Mouse (Mus musculus): ENCODE data around the gene Dpt. TPM values are rescaled to one million over a fixed set of nuclear protein-coding genes. Genes with fewer than 3 reads are reported as not detected.
"Not testable (repeated sequence)": the region's sequence is repeated elsewhere in the genome, so short reads cannot be mapped to it uniquely, and the experiment has no call there.

Gene Dpt
- polyA plus RNA-seq, 1 experiment from 2014 or later, result 8.3 TPM

GRCm38 (mm10) chr1:164821307-164821706 lies 24.9 kb downstream of the Dpt start:
- Histone ChIP-seq H3K4me1 (no peaks in the 10 kb centered on the region), H3K27ac (no peak overlapping the region), H3K4me3 (no peak overlapping the region), H3K9me3 (no peaks in the 10 kb centered on the region), H3K9ac (no peak overlapping the region), H3K36me3 (no peaks in the 10 kb centered on the region), H3K27me3 (no peaks in the 10 kb centered on the region), H3K4me2 (no peak overlapping the region)
- WGBS, result 85% methylated on average over 1 of the region's 1 CpGs
- no peak for ATAC-seq (ENCODE audit: insufficient number of reproducible peaks, insufficient read depth, low FRiP score, low TSS enrichment, low read depth)

GRCm38 (mm10) chr1:164821821-164822220 lies 25.4 kb downstream of the Dpt start:
- Histone ChIP-seq H3K9ac (no peak overlapping the region), H3K4me3 (no peak overlapping the region), H3K27ac (no peak overlapping the region), H3K4me1 (no peaks in the 10 kb centered on the region), H3K4me2 (no peak overlapping the region), H3K27me3 (no peaks in the 10 kb centered on the region), H3K9me3 (no peaks in the 10 kb centered on the region), H3K36me3 (no peaks in the 10 kb centered on the region)
- no peak for ATAC-seq (ENCODE audit: insufficient number of reproducible peaks, insufficient read depth, low FRiP score, low TSS enrichment, low read depth)
- WGBS, result 15% methylated on average over 3 of the region's 3 CpGs

- H3K27ac ChIP-seq, result no peak overlapping the region
- H3K9me3 ChIP-seq, result no peaks in the 10 kb centered on the region
- no peak overlapping the region for H3K4me2 ChIP-seq
- no peaks in the 10 kb centered on the region for H3K27me3 ChIP-seq
- no peak overlapping the region for H3K4me3 ChIP-seq
- H3K4me1 ChIP-seq, result no peaks in the 10 kb centered on the region
- H3K36me3 ChIP-seq, result no peaks in the 10 kb centered on the region
- no peak overlapping the region for H3K9ac ChIP-seq
- ATAC-seq (ENCODE audit: insufficient number of reproducible peaks, insufficient read depth, low FRiP score, low TSS enrichment, low read depth), result no peak
- WGBS, result 69% methylated on average over 4 of the region's 4 CpGs
These were observed 25.8 kb downstream of the Dpt start for GRCm38 (mm10) chr1:164822268-164822667.

GRCm38 (mm10) chr1:164824896-164825295 lies 28.5 kb downstream of the Dpt start:
- Histone ChIP-seq H3K4me1 (no peaks in the 10 kb centered on the region), H3K4me3 (no peak overlapping the region), H3K27me3 (no peaks in the 10 kb centered on the region), H3K9me3 (no peaks in the 10 kb centered on the region), H3K36me3 (no peaks in the 10 kb centered on the region), H3K9ac (no peak overlapping the region), H3K4me2 (no peak overlapping the region), H3K27ac (no peak overlapping the region)
- WGBS, result 27% methylated on average over 2 of the region's 2 CpGs
- no peak for ATAC-seq (ENCODE audit: insufficient number of reproducible peaks, insufficient read depth, low FRiP score, low TSS enrichment, low read depth)

- no peak for ATAC-seq (ENCODE audit: insufficient number of reproducible peaks, insufficient read depth, low FRiP score, low TSS enrichment, low read depth)
- H3K36me3 ChIP-seq, result no peaks in the 10 kb centered on the region
- no peak overlapping the region for H3K9ac ChIP-seq
- H3K4me3 ChIP-seq, result no peak overlapping the region
- H3K4me2 ChIP-seq, result no peak overlapping the region
- no peaks in the 10 kb centered on the region for H3K27me3 ChIP-seq
- no peaks in the 10 kb centered on the region for H3K4me1 ChIP-seq
- H3K27ac ChIP-seq, result no peak overlapping the region
- 83% methylated on average over 1 of the region's 1 CpGs for WGBS
- no peaks in the 10 kb centered on the region for H3K9me3 ChIP-seq
These were observed 33.4 kb downstream of the Dpt start for GRCm38 (mm10) chr1:164829881-164830280.

GRCm38 (mm10) chr1:164832459-164832858 lies 36.0 kb downstream of the Dpt start:
- H3K4me3 ChIP-seq, result no peak overlapping the region
- WGBS, result 88% methylated on average over 5 of the region's 5 CpGs
- H3K4me1 ChIP-seq, result no peaks in the 10 kb centered on the region
- H3K4me2 ChIP-seq, result no peak overlapping the region
- no peak overlapping the region for H3K9ac ChIP-seq
- ATAC-seq (ENCODE audit: insufficient number of reproducible peaks, insufficient read depth, low FRiP score, low TSS enrichment, low read depth), result no peak
- H3K36me3 ChIP-seq, result no peaks in the 10 kb centered on the region
- H3K27me3 ChIP-seq, result no peaks in the 10 kb centered on the region
- H3K27ac ChIP-seq, result no peak overlapping the region
- no peaks in the 10 kb centered on the region for H3K9me3 ChIP-seq

GRCm38 (mm10) chr1:164848616-164849265 lies 52.3 kb downstream of the Dpt start:
- 91% methylated on average over 7 of the region's 7 CpGs for WGBS
- no peak overlapping the region for H3K4me2 ChIP-seq
- ATAC-seq (ENCODE audit: insufficient number of reproducible peaks, insufficient read depth, low FRiP score, low TSS enrichment, low read depth), result no peak
- no peaks in the 10 kb centered on the region for H3K27me3 ChIP-seq
- H3K9ac ChIP-seq, result no peak overlapping the region
- no peak overlapping the region for H3K4me3 ChIP-seq
- no peaks in the 10 kb centered on the region for H3K4me1 ChIP-seq
- H3K27ac ChIP-seq, result no peak overlapping the region
- H3K36me3 ChIP-seq, result no peaks in the 10 kb centered on the region
- H3K9me3 ChIP-seq, result no peaks in the 10 kb centered on the region

GRCm38 (mm10) chr1:164855700-164856099 lies 59.3 kb downstream of the Dpt start:
- not testable (repeated sequence) for H3K9ac ChIP-seq; ATAC-seq (ENCODE audit: insufficient number of reproducible peaks, insufficient read depth, low FRiP score, low TSS enrichment, low read depth); H3K4me3 ChIP-seq; H3K36me3 ChIP-seq; H3K27ac ChIP-seq; H3K27me3 ChIP-seq; H3K4me1 ChIP-seq; H3K9me3 ChIP-seq; H3K4me2 ChIP-seq
- WGBS, result 71% methylated on average over 2 of the region's 2 CpGs

GRCm38 (mm10) chr1:164859952-164860351 lies 63.5 kb downstream of the Dpt start:
- Histone ChIP-seq H3K27me3 (no peaks in the 10 kb centered on the region), H3K4me2 (no peak overlapping the region; the same call in 1 of the 2 replicates)
- ATAC-seq (ENCODE audit: insufficient number of reproducible peaks, insufficient read depth, low FRiP score, low TSS enrichment, low read depth), result 0 out of 2 replicates have a peak, but pooled peaks have one; percentile 32

GRCm38 (mm10) chr1:164860782-164861181 lies 64.3 kb downstream of the Dpt start:
- Histone ChIP-seq H3K4me1 (peaks cover 14% of the 10 kb centered on the region), H3K4me3 (no peak overlapping the region), H3K9ac (no peak overlapping the region), H3K9me3 (no peaks in the 10 kb centered on the region), H3K27me3 (no peaks in the 10 kb centered on the region), H3K4me2 (no peak overlapping the region), H3K27ac (no peak overlapping the region), H3K36me3 (no peaks in the 10 kb centered on the region)
- 91% methylated on average over 2 of the region's 2 CpGs for WGBS
- no peak for ATAC-seq (ENCODE audit: insufficient number of reproducible peaks, insufficient read depth, low FRiP score, low TSS enrichment, low read depth)

More at GRCm38 (mm10) chr1:164859952-164860351, 63.5 kb downstream of the Dpt start:
- Histone ChIP-seq H3K27ac (no peak overlapping the region), H3K4me3 (no peak overlapping the region), H3K4me1 (peaks cover 14% of the 10 kb centered on the region), H3K9me3 (no peaks in the 10 kb centered on the region), H3K9ac (no peak overlapping the region), H3K36me3 (no peaks in the 10 kb centered on the region)
- 54% methylated on average over 11 of the region's 11 CpGs for WGBS

GRCm38 (mm10) chr1:164861501-164861900 lies 65.1 kb downstream of the Dpt start:
- H3K27ac ChIP-seq, result no peak overlapping the region
- no peak overlapping the region for H3K4me2 ChIP-seq
- H3K36me3 ChIP-seq, result no peaks in the 10 kb centered on the region
- no peak overlapping the region for H3K9ac ChIP-seq
- no peaks in the 10 kb centered on the region for H3K9me3 ChIP-seq
- H3K4me1 ChIP-seq, result peaks cover 14% of the 10 kb centered on the region
- ATAC-seq (ENCODE audit: insufficient number of reproducible peaks, insufficient read depth, low FRiP score, low TSS enrichment, low read depth), result no peak
- H3K27me3 ChIP-seq, result no peaks in the 10 kb centered on the region
- 80% methylated on average over 4 of the region's 4 CpGs for WGBS
- no peak overlapping the region for H3K4me3 ChIP-seq

GRCm38 (mm10) chr1:164862946-164863883 lies 66.8 kb downstream of the Dpt start:
- no peak for ATAC-seq (ENCODE audit: insufficient number of reproducible peaks, insufficient read depth, low FRiP score, low TSS enrichment, low read depth)
- no peak overlapping the region for H3K4me2 ChIP-seq
- no peak overlapping the region for H3K4me3 ChIP-seq
- H3K27ac ChIP-seq, result no peak overlapping the region
- no peaks in the 10 kb centered on the region for H3K9me3 ChIP-seq
- peaks cover 14% of the 10 kb centered on the region for H3K4me1 ChIP-seq
- no peak overlapping the region for H3K9ac ChIP-seq
- 65% methylated on average over 12 of the region's 12 CpGs for WGBS
- H3K36me3 ChIP-seq, result no peaks in the 10 kb centered on the region
- no peaks in the 10 kb centered on the region for H3K27me3 ChIP-seq

Measured in embryonic facial prominence, embryonic 13.5 days (tissue).